Mouse (Mus musculus) heart, postnatal 14 days (tissue): ENCODE measurements around the gene Cecr2. TPM values are rescaled to one million over a fixed set of nuclear protein-coding genes. Genes with fewer than 3 reads are reported as not detected.

Experiments
- DNase-seq, 2 experiments: peaks; one replicate each; pipeline ENCODE4 v3.0.0; 2021 to 2022
- intact Hi-C: fragments of 180-260 bp; cut with DNase I; formaldehyde crosslinking; loops from one replicate; pipeline ENCODE4 v1.15.1; 2025
- total RNA-seq, 2 experiments: library from RNA; stranded (reverse); gene quantifications; 2 replicates each; pipeline ENCODE4 v1.2.3; 2021

Gene Cecr2
- total RNA-seq, 2 experiments from 2014 or later: 13.4 to 17.1 TPM

DNA sequence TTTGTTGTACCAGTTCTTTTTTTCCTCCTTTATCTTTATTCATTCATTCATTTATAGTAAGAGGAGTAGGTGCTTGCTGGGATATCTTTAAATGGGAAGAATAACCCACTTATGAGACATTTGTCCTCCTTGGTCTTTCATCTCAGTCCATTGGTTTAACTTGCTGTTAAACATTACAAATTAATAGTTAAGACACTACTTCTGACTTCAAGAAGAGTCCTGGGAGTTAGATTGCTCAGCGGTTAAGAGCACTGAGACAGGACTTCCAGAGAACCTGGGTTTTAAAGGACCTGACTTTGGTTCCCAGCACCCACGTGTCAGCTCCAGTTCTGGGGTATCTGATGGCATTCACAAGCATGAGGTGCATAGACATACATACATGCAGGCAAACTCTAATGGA lies 80.2 kb downstream of the Cecr2 start:
- intact Hi-C loops: no loop called here
- no peak for DNase-seq

DNA sequence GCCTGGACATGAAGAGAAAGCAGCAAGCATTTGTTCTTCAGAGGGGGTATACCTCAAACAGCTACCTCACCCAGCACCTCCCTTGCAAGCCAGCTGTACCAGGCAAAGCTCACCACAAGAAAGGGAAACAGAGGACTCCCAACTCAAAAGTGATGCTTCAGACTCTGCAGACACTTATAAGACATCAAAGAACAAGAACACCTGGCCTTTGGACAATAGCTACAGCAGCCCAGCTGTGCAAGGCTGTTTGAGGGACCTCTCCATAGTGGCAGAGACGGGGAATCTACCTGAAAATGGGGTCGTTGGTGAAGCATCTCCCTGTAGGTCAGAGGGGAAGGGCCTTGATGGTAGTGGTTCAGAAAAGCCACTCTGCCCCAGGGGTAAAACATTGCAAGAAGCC lies 95.0 kb downstream of the Cecr2 start:
- intact Hi-C loops: no loop called here
- DNase-seq: no peak

DNA sequence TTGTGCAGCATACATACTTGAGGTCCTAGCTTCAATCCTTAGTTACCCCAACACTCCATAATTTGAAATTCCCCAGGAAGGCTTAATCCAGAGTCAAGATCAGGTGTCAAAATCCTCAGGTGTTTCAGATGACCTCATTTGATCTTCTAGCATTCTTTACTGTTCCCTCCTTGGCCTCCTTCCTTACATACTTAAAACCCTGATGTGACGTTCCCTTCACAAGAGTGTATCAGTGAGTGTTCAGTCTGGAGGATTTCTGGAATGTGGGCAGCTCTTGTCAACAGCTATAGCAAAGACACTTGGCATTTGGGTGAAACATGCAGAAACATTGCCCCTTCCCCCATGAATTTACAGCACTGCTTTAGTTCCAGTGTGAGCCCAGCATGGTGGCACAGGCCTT lies 103.8 kb downstream of the Cecr2 start:
- intact Hi-C loops: no loop called here
- no peak for DNase-seq

DNA sequence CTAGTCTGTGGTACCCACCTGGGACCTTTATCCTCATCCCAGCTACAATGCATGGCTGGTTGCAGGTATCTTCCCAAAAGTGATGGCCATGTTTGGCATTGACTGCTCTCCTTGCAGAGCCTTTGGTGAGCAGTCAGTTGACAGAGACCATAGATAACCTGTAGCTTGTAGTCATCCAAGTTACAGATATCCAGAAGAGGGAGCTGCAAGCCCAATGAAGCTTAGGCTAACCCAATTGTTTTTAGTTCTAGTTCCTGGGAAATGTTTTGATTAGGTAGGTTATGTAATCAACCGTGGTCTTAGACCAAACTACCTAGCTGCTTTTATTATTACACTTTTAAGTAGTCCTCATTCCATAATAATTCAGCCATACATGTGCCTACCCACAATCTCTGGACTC lies 105.2 kb downstream of the Cecr2 start:
- no peak for DNase-seq
- intact Hi-C loops: no loop called here

DNA sequence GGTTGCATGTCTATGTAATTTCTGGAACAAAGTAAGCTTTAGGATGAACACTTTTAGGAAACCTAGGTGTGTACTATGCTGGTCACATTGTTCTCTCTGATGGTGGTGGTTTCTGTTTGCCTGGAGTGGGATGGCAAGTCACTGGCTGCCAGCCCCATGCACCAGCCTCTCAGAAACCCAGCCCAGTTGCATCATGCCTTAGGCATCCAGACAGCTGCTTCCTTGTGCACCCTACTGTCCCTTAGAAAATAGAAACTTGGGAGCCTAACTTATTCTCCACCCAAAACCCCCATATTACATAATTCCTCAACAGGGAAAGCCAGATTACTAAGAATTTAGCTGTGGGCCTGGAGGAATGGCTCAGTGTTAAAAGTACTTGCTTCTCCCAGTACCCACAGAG lies 105.9 kb downstream of the Cecr2 start:
- intact Hi-C loops: no loop called here
- no peak for DNase-seq

DNA sequence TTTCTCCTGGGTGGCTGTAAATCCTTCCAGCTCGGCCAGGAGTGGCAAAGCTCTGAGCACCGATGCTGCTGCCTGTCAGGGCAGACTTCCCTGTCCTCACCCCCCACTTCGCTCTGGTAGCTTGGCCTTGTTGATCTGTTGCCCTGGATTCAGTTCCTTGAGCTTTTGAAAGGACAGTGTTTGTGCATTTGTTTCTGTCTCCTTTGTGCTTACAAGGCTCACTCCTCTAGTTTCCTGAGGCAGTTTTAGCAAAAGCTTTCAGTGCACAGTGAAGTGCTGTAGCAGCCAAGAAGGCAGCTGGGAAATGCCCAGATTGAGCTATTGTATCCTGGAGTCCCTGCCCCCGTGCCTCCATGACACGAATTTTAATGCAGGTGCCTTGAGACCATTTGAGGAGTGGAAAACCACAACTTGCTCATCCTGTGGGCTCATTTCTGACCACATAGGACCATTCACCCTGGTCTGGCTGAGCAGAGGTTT lies 107.0 kb downstream of the Cecr2 start, which contains the start of gene Slc25a18:
Gene Slc25a18 (plus strand): TSS at position 430 of the 480 bp plus-strand sequence.
- intact Hi-C loops: no loop called here
- no peak for DNase-seq

DNA sequence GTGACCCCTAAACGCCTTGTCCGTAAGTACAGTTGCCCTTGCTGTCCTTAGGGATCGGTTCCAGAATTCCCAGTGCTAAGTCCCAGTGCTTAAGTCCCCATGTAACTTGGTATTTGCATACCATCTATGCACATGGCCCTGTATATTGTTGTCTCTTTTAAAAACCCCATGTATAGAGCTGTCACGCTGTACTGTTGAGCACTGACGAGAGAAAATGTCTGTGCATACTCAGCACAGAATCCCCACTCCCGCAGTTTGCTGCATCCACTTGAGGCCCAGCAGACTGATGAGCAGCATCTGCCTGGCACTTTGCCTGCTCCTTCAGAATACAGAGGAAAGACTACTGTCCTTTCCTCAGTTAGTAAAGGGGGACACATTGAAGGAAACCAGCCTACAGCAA lies 107.6 kb downstream of the Cecr2 start:
- DNase-seq: no peak
- intact Hi-C loops: no loop called here

DNA sequence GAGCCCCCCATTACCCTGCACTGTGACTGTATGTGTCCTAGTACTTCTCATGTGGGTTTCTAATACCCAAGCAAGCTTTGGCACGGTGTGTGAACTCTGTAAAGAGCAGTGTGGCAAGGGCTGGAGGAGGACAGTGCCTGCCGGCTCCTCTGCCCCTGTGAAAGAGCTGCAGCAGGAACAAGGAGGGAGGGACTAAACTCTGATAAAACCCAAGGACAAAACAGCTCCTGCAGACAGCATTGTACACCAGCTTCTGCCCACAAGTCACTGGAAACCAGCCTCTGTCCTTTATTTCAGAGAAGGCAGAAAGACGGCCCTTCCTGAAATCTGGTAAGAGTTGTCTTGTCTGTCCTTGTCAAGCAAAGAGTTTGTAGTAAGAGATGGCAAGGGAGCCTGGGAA lies 110.1 kb downstream of the Cecr2 start:
- intact Hi-C loops: no loop called here
- no peak for DNase-seq

DNA sequence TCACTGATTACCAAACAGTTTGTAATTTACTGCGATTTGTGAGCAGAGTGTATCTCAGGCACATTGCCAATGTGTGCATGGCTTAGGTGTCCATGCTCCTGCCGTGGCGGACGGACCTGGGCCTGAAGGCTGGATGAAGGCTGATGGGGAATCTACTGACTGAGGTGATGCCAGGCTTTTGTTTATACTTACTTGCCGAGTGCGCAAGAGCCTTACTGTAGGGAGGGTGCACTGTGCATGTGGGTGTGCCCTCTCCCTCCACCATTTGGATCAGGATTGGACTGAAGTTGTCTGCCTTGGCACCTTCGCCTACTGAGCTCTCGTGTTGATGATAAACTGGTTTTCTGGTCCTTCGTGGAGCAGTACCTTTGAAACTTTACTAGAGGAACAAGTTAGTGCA lies 111.4 kb downstream of the Cecr2 start:
- intact Hi-C loops: no loop called here
- no peak for DNase-seq

DNA sequence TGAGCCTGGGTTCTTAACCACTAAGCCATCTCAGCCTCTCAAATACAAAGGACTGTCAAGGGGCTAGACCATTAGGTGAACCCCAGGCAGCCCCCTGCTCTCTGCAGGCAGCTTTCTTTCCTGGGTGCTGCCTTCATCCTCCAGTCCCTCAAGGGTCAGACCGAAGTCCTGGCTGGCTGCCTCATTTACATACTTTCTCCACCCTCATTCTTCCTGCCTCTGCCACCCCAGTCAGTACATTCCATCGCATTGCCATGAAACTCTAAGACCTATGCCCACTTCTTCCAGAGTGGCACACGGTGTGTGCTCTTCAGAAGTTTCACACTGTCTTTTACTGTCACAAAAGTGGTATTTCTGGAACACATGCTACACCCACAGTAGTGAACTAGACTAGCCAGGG lies 112.1 kb downstream of the Cecr2 start:
- intact Hi-C loops: no loop called here
- DNase-seq: no peak

DNA sequence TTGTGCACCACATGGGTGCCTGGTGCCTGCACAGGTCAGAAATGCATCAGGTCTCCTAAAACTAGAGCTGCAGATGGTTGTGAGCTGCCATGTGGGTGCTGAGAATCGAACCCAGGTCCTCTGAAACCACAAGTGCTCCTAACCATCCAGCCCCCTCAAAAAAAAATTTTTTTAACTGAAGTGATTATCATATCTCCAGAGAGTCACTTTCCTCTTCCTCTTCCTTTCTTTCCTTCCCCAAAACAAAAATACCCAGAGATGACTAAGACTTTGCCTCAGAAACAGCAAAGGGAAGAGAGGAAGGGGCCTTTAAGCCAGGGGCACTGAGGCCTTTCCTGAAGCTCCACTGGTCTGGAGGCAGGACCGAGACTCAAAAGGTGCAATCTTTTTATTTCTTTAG lies 116.8 kb downstream of the Cecr2 start:
- intact Hi-C loops: no loop called here
- no peak for DNase-seq

DNA sequence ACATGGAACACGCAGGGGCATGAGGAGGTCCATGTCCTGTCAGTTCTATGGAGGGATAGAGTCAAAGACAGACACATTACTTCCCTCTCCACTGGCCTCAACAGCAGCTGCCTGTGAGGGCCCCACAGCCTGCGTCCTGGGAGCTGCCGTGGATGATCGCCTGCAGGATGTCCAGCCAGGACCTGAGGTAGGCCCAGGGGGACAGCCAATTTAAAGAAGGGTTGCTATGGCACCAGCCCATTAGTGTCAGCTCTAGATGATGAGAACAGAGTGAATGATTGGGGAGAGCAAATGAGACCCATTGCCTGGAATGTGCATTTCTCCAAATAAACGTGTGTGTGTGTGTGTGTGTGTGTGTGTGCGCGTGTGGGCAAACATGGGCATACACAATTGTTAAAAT lies 118.2 kb downstream of the Cecr2 start:
- no peak for DNase-seq
- intact Hi-C loops: no loop called here

DNA sequence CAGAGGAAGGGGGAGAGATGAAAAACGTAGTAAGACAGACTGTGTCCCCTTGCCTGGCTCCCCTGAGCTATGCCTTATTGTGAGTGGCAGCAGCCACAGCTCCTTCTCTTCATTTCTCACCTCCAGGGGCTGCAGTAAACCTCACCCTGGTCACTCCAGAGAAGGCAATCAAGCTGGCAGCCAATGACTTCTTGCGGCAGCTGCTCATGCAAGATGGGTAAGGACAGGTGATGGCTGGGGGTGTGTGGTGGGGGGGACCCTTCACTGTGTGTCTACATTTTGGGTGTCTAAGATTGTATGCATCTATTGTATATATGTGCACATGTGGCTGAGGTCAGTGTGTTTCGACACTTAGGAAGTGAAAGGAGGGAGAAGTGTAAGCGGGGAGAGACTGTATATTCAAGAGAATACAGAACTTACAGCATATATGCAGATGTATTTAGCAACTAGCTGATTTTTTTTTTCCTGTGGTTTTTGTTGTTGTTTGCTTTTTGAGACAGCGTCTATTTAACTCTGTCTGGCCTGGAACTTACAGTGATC lies 122.0 kb downstream of the Cecr2 start:
- no peak for DNase-seq
- intact Hi-C loops: no loop called here

DNA sequence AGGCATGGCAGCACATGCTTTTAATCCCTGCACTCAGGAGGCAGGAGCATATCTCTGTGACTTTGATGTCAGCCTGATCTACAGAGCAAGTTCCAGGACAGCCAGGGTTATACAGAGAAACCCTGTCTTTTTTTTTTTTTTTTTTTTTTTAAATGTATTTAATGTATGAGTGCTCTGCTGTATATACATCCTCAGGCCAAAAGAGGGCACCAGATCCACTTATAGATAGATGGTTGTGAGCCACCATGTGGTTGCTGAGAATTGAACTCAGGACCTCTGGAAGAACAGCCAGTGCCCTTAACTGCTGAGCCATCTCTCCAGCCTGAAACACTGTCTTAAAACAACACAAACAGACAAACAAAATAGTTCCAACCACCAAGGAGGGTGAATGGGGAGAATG lies 122.7 kb downstream of the Cecr2 start:
- intact Hi-C loops: no loop called here
- no peak for DNase-seq

DNA sequence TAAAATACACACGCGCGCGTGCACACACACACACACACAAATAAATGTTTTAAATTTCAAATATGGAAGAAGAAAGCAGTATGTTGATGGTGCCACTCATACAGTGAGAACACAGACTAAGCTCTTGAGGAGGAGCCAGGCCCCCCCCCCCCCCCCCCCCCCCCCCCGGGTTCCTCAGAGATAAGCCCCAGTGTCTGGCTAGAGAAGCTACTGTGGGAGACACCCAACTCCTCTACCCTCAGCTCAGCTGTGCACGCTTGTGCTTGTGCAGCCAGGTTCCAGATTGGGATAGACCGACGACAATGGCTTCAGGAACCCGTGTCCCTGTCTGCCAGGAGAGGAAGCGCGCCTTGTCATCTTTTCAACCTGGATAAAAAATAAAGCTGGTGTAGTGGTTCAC lies 124.0 kb downstream of the Cecr2 start:
- DNase-seq: no peak
- intact Hi-C loops: no loop called here

DNA sequence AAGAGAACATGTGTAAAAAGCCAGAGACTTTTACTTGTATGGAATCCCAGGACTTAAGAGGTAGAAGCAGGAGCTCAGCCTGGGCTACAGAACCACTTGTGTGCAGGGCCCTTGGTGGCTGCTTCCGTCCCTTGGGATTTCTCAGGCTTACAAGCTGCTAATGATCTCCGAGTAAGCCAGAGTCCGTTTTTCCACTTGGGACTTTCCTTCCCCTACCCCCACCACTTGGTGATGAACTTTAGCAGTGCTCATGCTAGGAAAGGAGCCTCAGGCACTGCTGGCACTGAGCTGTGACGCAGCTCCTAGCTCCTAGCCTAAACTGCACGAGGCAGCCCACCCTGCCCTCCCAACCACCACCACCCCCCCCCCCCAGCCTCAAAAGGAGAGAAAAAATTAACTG lies 124.5 kb downstream of the Cecr2 start:
- intact Hi-C loops: no loop called here
- DNase-seq: no peak

DNA sequence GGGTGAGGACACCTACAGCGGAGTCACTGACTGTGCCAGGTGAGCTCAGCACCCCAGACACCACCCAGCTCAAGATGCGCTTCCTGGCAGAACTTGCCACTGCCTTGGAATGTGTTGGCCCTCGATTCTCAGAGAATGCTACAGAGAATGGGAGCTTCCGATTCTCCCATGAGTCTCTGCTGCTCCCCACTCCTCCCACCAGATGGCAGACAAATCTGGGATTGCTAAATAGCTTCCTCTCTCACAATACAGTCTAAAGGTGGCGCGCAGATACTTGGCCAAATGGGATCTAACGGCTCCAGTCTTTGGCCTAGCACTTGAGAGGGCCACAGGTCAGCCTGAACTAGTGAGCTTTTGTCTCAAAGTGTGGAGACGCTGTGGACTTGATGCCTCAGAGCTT lies 126.8 kb downstream of the Cecr2 start:
- intact Hi-C loops: no loop called here
- no peak for DNase-seq

DNA sequence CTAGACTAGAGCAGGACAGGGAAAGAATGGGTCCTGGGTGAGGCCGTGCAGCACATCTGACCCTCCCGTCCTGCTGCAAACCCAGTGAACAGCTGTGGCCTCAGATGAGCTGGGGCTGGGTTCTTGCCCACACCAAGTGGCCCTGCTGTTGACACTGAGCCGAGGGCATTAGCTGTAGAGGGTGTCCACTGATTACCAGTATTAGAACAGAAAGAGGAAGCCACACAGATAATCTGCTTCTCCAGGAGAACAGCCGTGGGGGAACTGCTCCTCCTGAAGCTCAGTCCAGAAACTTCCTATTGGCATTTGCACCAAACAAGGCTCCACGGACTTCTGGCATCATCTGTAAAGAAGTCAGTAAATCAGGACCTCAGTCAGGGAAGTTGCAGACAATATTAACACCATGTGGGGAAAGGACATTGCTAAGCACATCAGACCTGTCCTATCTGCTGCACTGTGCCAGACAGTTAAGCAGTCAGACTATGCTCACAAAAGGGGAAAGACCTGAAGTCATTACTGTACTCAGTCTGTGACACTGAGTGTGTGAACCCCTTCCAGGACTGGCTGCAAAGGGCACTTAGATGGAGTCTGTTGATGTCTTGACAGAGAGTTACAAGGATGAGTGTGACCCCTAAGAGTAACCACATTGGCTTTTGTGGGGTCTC lies 129.4 kb downstream of the Cecr2 start:
- intact Hi-C loops: no loop called here
- no peak for DNase-seq

DNA sequence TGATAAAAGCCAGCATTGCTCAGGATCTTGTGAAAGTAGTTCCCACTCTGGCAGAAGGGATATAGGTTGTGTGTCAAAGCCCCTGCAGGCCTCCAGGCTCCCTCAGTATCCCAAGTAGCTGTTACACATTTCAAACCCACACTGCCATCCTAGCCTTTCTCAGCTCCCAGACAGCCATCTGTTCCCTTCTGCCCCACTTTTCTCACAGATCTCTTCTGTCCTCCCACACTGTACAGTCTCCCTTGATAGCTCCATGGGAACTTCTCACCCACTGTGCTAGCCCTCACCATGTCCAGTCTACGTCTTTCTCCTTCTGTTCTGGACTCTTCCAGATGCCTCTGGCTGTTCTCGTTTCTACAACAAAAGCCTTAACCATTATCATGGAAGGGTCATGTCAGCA lies 129.9 kb downstream of the Cecr2 start:
- intact Hi-C loops: no loop called here
- DNase-seq: no peak

DNA sequence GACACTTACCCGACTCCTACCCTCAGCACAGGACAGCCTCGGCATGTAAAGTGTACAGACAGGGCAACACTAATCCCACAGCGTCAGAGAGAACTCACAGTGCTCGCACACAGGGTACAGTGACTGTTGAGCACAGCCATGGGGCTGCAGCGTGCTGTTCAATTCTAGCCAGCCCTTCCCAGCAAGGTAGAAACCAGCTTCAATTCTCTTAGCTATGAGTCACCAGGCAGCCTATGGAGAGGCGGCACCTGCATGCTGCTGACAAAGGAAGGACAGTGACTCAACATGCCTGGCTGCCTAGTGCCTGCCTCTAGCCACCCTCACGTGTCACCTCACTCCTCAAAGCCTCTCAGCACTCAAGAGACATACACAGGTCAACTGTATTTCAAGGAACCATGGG lies 131.8 kb downstream of the Cecr2 start:
- DNase-seq: no peak
- intact Hi-C loops: no loop called here

DNA sequence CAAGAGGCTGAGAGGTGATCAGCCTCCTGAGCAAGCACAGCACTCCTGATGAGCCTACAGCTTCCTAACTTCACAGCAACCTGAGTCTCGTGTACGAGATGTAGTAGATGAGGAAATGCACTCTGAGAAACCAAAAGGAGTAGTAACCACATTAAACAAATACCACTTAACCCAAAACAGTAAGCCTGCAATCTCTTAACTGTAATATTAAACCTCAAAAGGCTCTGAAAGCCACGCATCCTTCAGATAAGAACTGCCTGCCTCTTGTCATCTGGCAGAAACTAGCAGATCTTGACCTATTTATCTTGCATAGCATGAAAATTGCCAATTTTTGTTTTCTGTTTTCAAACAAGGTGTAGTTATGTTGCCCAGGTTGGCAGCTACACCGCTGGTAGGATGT lies 132.7 kb downstream of the Cecr2 start:
- intact Hi-C loops: no loop called here
- DNase-seq: no peak

DNA sequence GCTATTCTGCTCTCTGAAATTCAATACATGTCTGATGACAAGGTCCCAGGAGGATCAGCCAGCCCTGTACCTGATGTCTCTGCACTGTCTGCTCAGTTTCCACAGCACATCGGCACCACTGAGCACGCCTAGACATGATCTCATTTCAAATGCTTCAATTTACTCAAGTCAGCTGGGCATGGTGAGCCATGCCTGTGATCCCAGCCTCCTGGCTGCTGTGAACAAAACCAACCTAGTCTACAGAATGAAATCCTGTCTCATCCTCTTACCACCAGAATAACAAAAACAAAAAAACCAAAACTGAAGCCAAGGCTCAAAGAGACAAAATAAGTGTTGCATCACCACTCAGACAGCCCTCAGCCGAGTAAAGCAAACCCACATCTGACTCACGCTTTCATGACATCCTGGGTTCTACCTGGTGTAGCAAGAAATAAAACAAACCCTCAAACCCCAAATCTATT lies 133.4 kb downstream of the Cecr2 start:
- no peak for DNase-seq
- intact Hi-C loops: no loop called here
